Mouse (Mus musculus): ENCODE measurements at regions not wholly inside any gene's neighbourhood (a gene's known extent, or its start where the extent isn't known, plus 50 kb on each side); places are given as distances from the start of the nearest gene placed in this dataset.
A peak's percentile ranks its signal among the peaks of the same experiment; 100 is the strongest.

DNA sequence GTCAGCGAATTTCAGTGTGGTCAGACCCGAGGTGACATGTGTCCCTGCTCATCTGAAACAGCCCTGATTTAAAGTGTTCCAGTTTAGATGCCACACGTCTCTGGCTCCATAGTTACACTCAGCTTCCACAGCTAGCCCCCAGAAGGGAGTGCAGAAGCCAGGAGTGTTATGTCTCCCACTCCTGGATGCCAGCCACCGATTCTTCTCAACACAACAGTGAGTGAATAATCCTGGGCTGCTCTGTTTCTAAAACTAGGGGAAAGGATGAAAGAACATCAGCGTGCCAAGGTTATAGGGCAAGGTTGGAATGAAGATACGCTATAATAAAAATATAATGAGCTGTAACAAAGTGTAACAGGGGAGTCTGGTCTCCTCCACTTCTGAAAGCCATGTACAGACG, 51.5 kb upstream of the Stmnd1 start:
- DNase-seq (ENCODE audit: low spot score in 2 of 2): no peak

DNA sequence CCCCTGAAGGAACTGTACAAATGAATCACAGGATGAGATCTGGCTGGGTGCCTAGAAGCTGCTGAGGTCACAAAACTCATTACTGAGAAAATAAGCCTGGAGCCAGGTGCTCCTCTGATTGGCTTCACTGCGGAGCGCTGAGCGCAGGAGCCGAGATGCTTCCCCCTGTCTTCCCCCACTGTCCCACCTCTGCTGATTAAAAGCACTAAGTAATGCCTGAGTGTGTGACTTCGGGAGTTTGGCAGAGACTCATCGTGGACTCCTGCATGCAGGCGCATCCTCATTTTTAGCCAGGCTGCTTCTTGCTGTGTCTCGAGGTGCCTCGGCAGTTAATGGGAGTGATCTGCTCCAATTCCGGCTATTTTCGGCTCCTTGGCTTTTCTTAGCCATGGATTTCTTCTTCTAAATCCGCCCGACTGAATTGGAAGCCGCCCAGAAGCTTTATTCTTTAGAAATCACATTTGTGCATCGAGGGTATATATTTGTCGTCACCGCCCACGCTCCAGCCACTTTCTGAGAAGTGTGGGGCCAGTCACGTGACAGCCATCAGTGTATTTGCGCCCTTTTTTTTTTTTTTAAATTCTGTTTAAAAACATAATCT, 55.3 kb upstream of the Stmnd1 start:
- peak; percentile 66 to 68 for DNase-seq (ENCODE audit: low spot score in 2 of 2)

DNA sequence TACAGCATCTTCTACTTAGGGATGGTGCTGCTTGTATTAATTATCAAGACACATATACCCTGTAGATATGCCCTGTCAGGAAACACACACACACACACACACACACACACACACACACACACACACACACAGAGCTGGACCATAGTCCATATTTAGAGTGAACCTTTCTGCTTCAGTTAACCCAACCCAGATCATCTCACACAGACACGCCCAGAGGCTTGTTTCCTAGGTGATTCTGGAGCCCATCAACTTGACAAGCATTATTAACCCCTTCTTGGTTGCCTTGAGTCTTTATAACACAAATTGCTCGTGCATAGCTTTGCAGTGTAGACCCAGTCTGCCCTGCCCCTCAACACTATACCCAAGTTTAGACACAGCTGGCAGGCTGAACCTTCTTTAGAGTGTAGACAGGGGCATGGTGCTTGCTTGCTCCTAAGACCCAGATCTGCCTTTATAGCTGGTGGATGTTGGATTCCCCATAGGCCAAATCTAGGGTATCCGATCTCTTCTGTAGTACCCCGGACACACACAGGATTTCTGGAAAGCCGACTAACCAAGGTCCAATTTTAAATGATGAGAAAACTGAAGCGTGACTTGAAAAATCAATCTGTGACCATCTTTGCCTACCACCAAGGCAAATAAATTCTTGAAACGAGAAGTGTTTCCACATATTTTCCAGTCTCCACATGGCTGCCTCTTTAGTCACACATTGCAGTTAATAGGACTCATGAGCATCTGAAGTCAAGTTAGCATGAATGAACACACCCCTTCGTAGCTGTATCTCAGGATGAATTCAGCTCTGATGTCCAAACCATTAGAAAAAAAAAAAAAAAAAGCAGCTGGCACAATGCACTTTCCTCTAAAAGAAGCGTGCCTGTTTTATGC, 56.3 kb upstream of the Stmnd1 start:
- DNase-seq (ENCODE audit: low spot score in 2 of 2): no peak

DNA sequence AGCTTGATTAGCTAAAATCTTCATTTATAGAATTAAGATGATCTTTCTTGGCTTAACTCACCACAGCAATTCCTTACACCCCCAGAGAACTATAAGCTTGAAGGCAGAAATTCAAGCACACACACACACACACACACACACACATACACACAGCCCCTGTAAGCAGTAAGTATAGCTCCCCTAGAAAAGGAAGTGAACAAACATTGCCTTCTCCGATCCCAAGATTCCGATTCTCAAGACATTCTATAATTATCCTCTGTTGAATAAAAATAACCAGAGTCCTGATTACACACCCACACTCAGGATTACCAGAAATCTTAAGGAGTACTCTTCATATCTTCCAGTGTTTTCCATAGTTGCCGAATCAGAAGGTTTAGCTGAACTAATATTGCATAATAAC, 70.0 kb upstream of the Stmnd1 start:
- DNase-seq (ENCODE audit: low spot score in 2 of 2): no peak

DNA sequence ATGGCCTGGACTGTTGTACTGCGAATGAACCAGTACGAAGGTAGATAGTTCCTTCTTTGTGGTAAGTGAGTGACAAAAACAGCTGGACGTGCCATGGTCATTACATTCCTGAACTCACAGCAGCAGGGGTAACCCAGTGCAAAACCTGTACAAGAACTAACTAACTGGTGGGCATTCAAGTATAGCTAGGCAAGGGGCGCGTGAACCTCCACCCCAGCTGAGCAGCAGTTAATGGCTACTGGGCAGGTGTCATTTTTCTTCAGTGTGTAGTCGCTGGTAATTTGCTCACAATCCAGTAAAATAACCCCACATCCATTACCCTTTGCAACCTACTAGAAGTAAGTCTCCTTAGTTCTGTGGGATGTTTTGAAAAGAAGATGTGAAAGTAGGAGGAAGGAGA, 70.9 kb upstream of the Stmnd1 start:
- no peak for DNase-seq (ENCODE audit: low spot score in 2 of 2)

DNA sequence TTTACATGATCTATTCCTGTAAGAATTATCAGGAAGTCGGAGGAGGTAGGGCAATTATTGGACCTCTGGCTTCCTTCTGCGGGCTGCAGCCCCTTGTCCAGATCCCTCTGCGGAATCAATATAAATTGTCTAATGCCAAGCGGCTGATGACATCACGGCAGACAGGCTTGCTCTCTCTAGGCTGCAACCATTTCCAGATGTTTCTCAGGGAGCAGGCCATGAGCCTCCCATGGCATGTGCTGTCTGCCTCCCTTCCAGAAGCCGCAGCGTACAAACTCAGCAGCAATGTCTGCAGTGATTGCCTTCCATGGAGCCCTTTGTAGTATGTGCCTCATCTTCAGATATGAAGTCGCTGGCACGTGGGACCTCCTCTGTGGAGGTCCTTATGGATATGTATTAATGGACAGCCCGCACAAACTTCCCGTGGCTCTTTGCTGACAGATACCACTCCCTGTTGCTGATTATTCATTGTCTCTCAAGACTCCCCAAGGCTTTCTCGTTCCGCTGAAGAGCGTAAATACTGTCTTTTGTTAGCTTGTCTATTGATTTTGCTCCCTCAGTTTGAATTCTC, 72.4 kb upstream of the Stmnd1 start:
- DNase-seq (ENCODE audit: low spot score in 2 of 2): no peak

DNA sequence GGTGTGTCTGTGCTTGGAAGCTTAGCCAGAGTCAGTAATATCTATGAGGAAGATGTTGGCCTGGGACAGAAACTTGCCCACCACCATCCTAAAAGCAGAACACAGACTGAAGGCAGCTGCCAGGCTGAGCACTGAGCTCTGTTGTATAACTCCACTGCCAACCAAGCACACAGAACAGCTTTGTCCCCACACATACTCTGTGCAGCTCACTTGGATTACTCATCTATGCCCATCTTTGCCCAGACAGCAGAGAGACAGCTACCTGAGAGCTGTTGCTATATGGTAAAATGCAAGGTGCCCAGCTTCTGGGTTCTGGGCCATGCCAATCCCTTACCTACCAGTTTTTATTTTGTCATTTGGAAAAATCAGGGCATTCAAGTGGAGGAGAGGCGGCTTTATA, 80.4 kb upstream of the Stmnd1 start:
- DNase-seq (ENCODE audit: low spot score in 2 of 2): no peak

DNA sequence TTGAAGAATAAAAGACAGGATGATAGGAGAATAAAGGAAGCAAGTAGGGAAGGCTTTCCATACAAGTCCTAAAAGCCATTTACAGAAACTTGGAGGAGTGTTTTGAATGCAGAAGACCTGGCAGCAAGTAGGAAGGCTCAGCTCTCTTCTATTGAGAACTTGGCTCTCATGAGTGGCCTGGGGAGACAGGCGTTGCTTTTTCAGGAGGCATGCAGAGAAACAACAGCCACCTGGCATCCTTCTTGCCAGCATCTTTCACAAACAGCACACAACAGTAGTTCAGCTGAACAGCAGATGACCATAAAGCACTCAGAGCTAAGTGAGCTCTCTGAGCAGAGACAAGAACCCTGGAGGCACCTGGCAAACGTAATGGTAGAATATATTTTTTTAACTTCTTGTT, 83.8 kb upstream of the Stmnd1 start:
- no peak for DNase-seq (ENCODE audit: low spot score in 2 of 2)

DNA sequence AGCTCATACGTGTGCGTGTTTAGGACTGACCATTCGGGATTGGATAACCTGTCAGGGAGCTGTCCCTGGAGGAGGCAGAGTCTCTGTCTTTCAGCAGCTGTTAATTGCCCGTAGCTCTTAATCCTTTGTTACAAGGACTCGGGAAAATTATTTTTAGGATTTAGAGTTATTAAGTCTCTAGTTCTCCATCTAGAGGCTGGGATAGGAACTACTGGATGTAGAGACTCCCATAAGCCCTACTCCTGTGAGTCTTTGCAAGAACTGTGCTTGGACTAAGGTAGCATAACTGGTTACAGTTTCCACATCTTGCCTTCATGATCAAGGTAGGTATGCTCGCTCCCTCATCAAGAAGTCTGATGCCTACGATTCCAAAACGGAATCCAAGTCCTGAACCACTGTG, 90.7 kb upstream of the Stmnd1 start:
- DNase-seq (ENCODE audit: low spot score in 2 of 2): no peak

DNA sequence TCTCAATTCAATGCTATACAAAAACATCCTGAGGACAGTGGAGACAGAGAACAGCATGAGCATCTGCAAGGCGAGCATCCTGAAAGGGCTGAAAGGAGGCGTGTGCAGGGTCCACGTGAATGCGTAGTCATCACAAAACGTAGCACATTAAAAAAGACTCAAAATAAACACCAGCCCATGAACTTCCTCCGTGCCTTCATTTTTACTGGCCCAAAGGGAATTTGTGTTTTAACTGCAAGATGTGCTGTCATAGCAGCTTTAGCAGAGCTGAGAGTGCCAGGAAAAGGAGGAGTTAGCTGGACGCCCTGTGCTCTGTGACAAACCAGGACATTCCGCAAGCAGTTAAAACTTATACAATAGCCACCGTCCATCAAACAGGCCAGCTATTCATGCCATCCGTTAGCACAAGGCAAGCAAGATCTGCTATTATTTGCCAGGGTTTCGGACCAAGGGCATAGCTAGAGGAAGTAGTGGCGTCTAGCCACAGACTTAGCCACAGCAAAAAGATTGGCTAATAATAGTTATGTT, 92.9 kb upstream of the Stmnd1 start:
- no peak for DNase-seq (ENCODE audit: low spot score in 2 of 2)

DNA sequence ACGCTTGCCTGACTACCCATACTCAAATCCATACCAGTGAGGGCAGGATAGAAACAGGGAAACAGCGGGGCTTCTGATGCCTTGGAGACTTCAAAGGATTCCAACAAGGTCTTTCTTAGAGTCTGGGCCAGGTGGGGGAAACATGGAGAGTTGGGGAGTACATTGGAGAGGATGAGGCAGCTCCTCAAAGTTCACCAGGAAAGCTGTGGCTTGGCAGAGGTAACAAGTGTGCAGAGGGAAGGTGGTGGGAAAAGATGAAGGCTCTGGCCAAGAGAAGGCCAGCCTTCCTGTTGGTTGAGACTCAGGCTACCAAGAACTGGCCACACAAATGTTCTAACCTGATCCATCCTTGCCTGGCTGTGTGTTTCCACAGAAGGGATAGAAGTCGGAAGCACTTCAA, 93.6 kb upstream of the Stmnd1 start:
- no peak for DNase-seq (ENCODE audit: low spot score in 2 of 2)

DNA sequence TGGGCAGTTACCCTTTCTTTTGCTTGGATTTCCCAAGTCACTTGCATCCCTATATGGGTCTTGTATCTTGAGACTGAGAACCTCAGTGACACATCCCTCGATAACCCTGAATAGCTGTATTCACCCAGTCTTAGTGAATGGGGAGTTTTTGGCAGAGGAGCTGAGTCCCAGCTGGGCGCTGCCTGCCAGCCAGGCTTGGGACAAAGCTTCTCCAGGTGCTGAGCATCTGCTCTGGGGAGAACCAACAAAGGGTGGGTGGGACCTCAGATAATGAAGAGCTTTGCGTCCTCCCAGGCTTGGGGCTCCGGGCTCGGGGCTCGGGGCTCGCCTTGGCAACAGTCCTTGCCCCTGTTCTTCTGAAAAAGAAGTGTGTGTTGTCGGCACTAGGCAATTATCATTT, 100.4 kb upstream of the Stmnd1 start:
- DNase-seq (ENCODE audit: low spot score in 2 of 2): peak; percentile 22 to 35

DNA sequence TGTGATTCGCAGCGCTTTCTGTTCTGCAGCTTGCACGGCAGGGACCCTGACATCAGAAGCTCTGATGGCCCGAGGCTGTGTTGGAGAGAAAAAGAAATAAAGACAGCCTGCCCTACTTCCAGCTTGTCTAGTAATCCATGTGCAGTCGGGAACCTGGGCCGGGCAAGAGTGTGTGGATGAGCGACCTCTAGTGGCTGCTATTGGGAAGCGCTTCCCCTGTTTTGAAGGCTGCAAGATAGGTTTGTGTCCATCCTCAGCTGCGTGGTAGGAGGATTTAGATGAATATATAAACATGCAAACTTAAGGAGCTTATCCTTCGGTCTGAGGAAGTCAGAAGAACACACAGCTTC, 111.5 kb upstream of the Stmnd1 start:
- DNase-seq (ENCODE audit: low spot score in 2 of 2): peak; percentile 50 to 77

DNA sequence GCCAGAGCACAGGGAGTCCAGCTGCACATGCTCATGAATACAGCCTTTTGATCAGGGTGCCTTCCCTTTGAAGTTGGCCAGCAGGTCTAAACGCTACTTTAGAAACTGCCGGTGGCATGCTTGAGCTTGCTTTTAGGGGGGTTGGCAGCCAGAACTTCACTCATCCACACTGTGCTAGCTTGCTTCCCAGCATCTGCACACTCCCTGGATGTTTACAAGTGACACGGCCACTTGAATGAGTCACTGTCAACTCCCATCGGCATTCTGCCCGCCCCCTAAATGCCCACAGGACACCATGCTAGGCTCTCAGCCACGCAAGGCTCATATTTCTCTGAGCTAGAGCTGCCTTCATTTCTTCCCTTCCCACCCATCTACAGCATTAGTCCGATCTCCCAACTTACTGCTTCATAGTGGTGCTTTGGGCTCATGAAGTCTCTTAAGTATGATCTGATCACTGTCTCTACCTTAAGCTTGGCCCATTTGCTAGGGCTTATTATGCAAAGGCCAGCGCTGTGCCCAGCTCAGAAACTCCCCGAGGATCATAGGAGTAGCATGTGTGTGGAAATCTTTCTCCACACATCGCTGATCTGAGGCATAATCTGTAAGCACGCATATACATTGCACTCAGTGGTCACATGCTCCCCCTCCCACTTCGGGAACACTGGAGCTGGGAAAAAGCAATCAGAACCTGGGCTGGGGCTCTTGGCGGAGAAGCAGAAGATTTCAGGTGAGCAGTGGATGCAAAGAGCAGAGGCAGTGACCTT, 112.1 kb upstream of the Stmnd1 start:
- no peak for DNase-seq (ENCODE audit: low spot score in 2 of 2)

DNA sequence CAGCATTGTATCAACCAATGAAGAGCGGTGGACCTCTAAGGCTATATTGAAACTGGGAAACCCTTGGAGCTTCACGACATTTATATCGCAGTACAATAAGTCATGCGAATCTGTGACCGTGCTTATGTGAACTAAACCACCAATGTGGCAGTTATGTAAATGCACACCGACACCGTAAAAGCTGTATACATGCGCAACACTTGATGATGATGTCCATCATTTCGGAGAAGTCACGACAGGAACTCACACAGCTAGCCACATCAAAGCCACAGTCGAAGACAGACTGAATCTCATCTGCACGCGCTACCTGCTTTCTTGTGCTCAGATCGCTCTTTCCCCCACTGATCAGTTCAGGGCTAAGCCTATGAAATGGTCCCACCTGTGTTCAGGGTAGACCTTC, 114.2 kb upstream of the Stmnd1 start:
- no peak for DNase-seq (ENCODE audit: low spot score in 2 of 2)

DNA sequence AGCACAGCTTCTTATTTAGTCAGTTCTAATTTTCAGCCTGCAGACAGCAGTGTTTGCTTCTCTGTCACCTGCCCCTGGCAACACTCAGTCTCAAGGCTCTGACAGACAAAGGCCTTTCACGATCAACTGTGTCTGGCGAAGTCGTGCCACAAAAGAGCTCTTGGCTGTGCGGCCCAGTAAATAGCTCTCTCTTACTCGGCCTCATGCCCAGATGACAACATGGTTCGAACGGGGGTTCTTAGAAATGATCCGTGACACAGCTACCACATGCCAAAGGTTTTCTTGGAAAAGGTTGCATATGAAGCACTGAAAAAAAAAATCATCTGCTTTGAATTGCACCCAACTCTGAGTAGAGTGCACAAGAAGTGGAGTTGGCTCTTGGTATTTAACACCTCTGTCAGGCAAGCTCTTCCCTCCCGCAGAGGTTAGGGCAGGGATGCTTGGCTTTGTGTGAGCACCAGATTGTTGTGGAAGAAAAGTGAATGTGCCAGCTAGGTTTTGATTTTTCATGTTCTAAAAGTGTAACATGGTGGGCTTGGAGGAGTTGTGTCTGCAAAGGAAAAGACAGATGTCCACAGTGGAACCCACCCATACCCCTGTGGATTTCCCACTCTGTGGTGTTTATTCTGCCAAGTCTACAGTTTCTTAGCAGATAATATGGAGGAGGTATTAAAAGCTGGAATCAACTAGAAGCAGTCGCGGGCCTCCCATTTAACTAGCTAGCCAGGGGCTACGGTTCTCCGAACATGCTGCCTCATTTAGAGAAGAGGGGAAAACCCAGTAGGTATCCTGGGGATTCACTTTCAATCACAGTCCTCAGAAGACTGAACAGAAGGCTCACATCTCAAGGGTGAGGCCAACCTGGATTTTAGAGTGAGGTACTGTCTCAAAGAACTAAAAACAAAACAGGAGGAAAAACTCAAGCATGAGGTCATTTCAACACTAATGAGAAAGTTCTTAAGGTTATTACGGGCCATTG, 120.0 kb upstream of the Stmnd1 start:
- no peak for DNase-seq (ENCODE audit: low spot score in 2 of 2)

DNA sequence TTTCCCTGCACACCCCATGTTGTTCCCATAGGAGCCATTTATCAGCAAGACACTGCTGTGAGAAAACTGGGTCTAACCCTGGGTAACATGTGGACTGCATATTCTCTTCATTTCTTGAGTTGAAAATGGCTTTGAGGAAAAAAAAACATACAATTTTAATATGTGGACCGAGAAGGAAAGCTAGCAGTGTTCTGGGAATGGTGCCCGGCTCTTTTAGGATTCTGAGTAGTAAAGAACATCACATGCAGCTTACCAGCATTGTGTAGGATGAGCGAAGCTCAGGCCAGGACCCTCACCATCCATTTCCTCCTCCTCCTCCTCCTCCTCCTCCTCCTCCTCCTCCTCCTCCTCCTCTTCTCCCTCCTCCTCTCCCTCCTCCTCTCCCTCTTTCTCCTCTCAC, 133.5 kb upstream of the Stmnd1 start:
- DNase-seq (ENCODE audit: low spot score in 2 of 2): no peak

DNA sequence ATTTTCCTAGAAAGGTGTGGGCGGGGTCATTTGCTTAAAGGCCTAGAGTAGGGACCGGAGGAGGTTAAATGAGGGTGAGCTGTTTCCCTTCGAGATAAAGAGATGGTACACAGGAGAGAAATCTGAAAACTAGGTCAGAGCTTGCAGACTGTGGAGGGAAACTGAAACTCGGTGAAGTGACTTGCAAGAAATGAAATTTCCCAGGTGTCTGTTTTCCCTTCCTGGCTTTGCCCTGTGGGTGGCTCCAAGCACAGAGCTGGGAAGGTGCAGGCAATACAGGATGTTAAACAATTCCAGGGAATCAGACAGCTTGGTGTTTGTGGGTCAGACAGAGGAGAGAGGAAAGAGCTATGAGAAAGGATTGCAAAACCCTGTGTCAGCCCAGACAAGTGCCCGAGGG, 134.3 kb upstream of the Stmnd1 start:
- no peak for DNase-seq (ENCODE audit: low spot score in 2 of 2)

DNA sequence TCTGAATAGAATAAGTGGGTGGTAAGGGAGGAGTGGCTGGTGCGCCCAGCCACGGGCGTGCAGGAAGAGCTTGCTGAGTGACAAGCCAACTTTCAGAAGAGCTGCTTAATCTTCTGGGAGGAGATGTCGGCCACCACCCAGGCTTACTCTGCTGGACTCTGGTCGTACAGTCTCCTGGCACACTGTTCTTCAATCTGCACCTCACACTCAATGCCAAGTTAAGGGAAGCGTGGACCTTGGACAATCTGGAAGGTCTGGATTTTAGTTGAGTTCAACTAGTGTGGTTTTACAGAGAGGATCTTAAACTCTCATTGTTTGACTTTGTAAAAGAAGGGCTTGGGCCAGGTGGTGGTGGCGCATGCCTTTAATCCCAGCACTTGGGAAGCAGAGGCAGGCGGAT, 138.1 kb upstream of the Stmnd1 start:
- no peak for DNase-seq (ENCODE audit: low spot score in 2 of 2)

DNA sequence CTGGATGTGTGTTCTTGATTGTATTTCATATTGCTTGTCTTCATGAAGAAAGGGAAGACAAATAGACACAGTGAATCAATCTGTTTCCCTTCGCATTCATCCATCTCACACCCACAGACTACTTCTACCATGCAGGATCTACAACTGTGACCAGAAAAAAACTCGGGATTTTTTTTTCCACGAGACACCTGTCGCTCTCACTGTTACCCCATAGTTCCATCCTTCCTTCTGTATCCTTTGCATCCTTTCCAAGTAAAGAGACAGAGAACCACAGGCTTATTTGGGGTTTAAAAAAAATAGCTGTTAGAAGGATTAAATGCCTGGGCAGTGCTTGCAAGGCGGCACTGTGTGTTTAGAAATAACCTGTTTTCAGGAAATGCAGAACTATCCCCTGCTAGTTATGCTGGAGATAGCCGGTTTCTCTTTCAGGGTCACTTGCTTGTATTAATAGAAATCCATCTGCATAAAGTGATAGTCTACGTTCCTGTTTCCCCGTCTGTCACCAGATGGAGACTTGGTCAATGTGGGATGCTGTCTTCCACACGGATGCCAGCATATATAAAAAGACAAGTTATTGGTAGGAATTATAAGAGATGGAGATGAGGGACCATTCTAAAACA, 144.2 kb upstream of the Stmnd1 start:
- no peak for DNase-seq (ENCODE audit: low spot score in 2 of 2)

DNA sequence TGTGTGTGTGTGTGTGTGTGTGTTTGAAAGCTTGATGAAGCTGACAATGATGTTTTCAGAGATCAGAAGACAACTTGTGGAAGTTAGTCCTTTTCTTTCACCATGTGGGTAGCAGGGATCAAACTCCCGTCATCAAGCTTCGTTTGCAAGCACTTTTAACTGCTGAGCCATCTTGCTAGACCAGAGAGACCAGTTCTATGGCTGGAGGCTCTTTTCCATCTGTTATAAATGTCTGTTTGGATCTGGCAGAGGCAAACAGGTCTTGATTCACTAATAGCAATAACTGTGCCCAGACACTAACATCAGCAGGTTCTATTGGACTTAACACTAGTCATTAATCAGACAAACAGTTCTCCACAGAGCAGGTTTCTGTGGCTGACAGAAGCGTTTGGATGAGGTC, 150.1 kb upstream of the Stmnd1 start:
- DNase-seq (ENCODE audit: low spot score in 2 of 2): no peak
